Mouse (Mus musculus) frontal cortex, adult (tissue): Measurements from ENCODE around the gene Prpsap1.
"Not testable (repeated sequence)": the region's sequence is repeated elsewhere in the genome, so short reads cannot be mapped to it uniquely, and the experiment has no call there.

ENCODE experiments used
- ATAC-seq: cut with Nextera tagmentation; 2 replicates; pipeline ENCODE4 v1.9.2; 2017; ENCODE audit warnings: mild to moderate bottlenecking, moderate library complexity, mixed read lengths; ENCODE audit not compliant: low TSS enrichment

Prpsap1 gene

GRCm38 (mm10) chr11:116430723-116431427 is 63.1 kb downstream of the Prpsap1 start:
- no peak for ATAC-seq

- no peak for ATAC-seq
These were observed 64.0 kb downstream of the Prpsap1 start for GRCm38 (mm10) chr11:116429862-116430613.

- ATAC-seq, result no peak
These were observed 64.8 kb downstream of the Prpsap1 start for GRCm38 (mm10) chr11:116428872-116429859.

GRCm38 (mm10) chr11:116426852-116427575 is 67.0 kb downstream of the Prpsap1 start:
- no peak for ATAC-seq

- ATAC-seq, result not testable (repeated sequence)
These were observed 67.7 kb downstream of the Prpsap1 start for GRCm38 (mm10) chr11:116426328-116426727.

- ATAC-seq, result no peak
These were observed 69.2 kb downstream of the Prpsap1 start for GRCm38 (mm10) chr11:116424621-116425407.

- no peak for ATAC-seq
These were observed 70.0 kb downstream of the Prpsap1 start for GRCm38 (mm10) chr11:116423782-116424620.

GRCm38 (mm10) chr11:116423214-116423613 is 70.8 kb downstream of the Prpsap1 start:
- no peak for ATAC-seq

GRCm38 (mm10) chr11:116422562-116422961 is 71.4 kb downstream of the Prpsap1 start:
- no peak for ATAC-seq

- ATAC-seq, result no peak
These were observed 72.9 kb downstream of the Prpsap1 start for GRCm38 (mm10) chr11:116421102-116421501.
